Mouse (Mus musculus) ES-Bruce4 (cell line): ENCODE results near the gene Cnot1.

Experiments
- CTCF ChIP-seq: IDR thresholded peaks from one replicate; pipeline ENCODE4 v1.8.1; 2011; ENCODE audit warnings: low read depth, low read length
- EP300 ChIP-seq: IDR thresholded peaks from 2 replicates; pipeline ENCODE4 v1.6.1; 2011; ENCODE audit warnings: low read depth, low read length; ENCODE audit not compliant: insufficient read depth
- POLR2A ChIP-seq: IDR thresholded peaks from one replicate; pipeline ENCODE4 v1.8.1; 2011; ENCODE audit warnings: low read length; ENCODE audit not compliant: insufficient read depth

DNA sequence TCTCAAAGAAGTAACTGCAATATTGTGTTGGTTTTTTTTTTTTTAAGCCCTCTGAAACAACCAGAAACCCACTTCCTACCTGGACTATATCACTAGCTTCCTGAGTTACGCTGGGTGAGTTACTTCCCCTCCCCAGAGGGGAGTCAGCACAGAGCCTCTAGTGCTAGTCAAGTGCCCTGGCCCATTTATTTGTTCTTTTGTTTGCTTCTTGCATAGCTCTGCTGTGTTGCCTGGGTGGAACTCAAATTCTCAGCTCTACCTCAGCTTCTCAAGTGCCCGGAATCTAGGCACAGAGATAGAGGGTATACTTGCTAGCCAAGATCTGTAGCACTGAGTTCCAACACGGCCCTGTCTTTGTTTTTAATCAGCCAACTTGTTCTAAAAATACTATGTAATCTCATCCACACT, 2.9 kb upstream of the Cnot1 start:
- TF ChIP-seq CTCF (no peak), POLR2A (no peak), EP300 (no peak)
